Mouse (Mus musculus): Measurements from ENCODE around the gene Invs. TPM values are rescaled to one million over a fixed set of nuclear protein-coding genes. Genes with fewer than 3 reads are reported as not detected.
"Not testable (repeated sequence)": the region's sequence is repeated elsewhere in the genome, so short reads cannot be mapped to it uniquely, and the experiment has no call there.

The Invs gene
- polyA plus RNA-seq, 1 experiment = 10.7 TPM

GRCm38 (mm10) chr4:48380940-48381339 lies 101.4 kb downstream of the Invs start:
- Histone ChIP-seq H3K27ac (ENCODE audit: insufficient read depth, low read length) (no peak overlapping the region), H3K4me3 (ENCODE audit: insufficient read depth, low read length) (no peak overlapping the region), H3K4me1 (ENCODE audit: control insufficient read depth, insufficient read depth, low read length) (no peaks in the 10 kb centered on the region)
- TF ChIP-seq CTCF (IDR thresholded peaks at IDR 0.05; ENCODE audit: extremely low read depth, insufficient read depth, low read length) (peak; percentile 75), POLR2A (IDR thresholded peaks at IDR 0.05; ENCODE audit: extremely low read depth, insufficient read depth, low read length) (no peak)

DNA sequence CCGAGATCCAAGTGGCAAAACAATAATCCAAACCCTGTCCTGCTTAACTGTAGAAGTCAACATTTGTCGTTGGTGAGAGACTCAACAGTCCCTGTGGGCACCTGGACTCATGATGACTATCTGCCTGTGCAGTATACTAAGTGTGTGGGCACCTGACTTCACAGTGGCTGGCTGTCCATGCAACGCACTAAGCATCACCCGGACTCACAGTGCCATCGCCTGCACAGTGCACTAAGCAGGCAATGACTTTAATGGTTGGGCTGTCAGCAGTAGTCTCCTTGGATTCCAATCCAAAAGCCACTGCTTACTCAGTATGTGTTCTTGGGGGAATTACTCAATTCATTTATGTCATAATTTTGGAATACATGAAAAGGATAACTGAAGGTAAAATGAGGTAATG lies 102.9 kb downstream of the Invs start:
- Histone ChIP-seq H3K4me1 (ENCODE audit: control insufficient read depth, insufficient read depth, low read length) (no peaks in the 10 kb centered on the region), H3K4me3 (ENCODE audit: insufficient read depth, low read length) (no peak overlapping the region), H3K27ac (ENCODE audit: insufficient read depth, low read length) (no peak overlapping the region)
- TF ChIP-seq CTCF (IDR thresholded peaks at IDR 0.05; ENCODE audit: extremely low read depth, insufficient read depth, low read length) = no peak
- no peak for TF ChIP-seq POLR2A (IDR thresholded peaks at IDR 0.05; ENCODE audit: extremely low read depth, insufficient read depth, low read length)

GRCm38 (mm10) chr4:48396949-48397348 lies 117.4 kb downstream of the Invs start:
- TF ChIP-seq POLR2A (IDR thresholded peaks at IDR 0.05; ENCODE audit: extremely low read depth, insufficient read depth, low read length) = no peak
- TF ChIP-seq CTCF (IDR thresholded peaks at IDR 0.05; ENCODE audit: extremely low read depth, insufficient read depth, low read length) = no peak
- H3K4me3 ChIP-seq (ENCODE audit: insufficient read depth, low read length) = no peak overlapping the region
- H3K27ac ChIP-seq (ENCODE audit: insufficient read depth, low read length) = no peak overlapping the region
- H3K4me1 ChIP-seq (ENCODE audit: control insufficient read depth, insufficient read depth, low read length) = no peaks in the 10 kb centered on the region

DNA sequence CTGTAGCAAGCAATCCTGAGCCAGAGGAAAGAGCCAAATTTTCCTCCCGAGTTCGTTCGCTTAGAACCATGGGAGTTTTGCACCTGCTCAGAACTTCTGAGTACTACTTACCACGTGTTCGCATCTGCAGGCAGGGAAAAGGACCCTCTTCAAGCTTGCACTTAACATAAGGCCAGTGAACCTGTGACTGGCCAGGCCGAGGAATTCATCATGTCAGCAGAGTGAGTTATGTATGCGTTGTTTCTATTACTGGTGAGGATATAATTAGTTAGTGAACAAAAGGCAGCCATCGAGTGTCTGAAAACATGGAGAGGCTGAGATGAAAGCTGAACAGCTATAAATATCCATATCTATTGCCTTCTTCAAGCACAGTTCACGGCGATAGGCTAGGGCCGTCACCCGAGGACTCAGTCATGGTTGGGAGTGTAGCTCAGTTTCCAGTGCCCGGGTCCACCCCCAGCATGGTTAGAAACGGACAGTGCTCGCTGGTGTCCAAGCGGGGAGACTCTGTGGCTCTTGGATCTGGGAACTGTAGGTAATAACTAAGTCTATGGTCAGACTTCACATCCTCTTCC lies 123.6 kb downstream of the Invs start:
- H3K27ac ChIP-seq (ENCODE audit: insufficient read depth, low read length) = no peak overlapping the region
- no peak for TF ChIP-seq CTCF (IDR thresholded peaks at IDR 0.05; ENCODE audit: extremely low read depth, insufficient read depth, low read length)
- TF ChIP-seq POLR2A (IDR thresholded peaks at IDR 0.05; ENCODE audit: extremely low read depth, insufficient read depth, low read length) = no peak

GRCm38 (mm10) chr4:48405724-48406491 lies 126.3 kb downstream of the Invs start:
- H3K4me3 ChIP-seq (ENCODE audit: insufficient read depth, low read length) = not testable (repeated sequence)

More for the DNA sequence above, 123.6 kb downstream of the Invs start:
- Histone ChIP-seq H3K4me1 (ENCODE audit: control insufficient read depth, insufficient read depth, low read length) (no peaks in the 10 kb centered on the region), H3K4me3 (ENCODE audit: insufficient read depth, low read length) (no peak overlapping the region)

GRCm38 (mm10) chr4:48407350-48408039 lies 127.9 kb downstream of the Invs start:
- Histone ChIP-seq H3K27ac (ENCODE audit: insufficient read depth, low read length) (no peak overlapping the region), H3K4me1 (ENCODE audit: control insufficient read depth, insufficient read depth, low read length) (no peaks in the 10 kb centered on the region; the same call in 1 of the 2 replicates), H3K4me3 (ENCODE audit: insufficient read depth, low read length) (no peak overlapping the region)
- TF ChIP-seq CTCF (IDR thresholded peaks at IDR 0.05; ENCODE audit: extremely low read depth, insufficient read depth, low read length) (peak; percentile 74), POLR2A (IDR thresholded peaks at IDR 0.05; ENCODE audit: extremely low read depth, insufficient read depth, low read length) (no peak)

More at GRCm38 (mm10) chr4:48405724-48406491, 126.3 kb downstream of the Invs start:
- H3K4me1 ChIP-seq (ENCODE audit: control insufficient read depth, insufficient read depth, low read length); H3K27ac ChIP-seq (ENCODE audit: insufficient read depth, low read length): not testable (repeated sequence)

- Histone ChIP-seq H3K4me1 (ENCODE audit: control insufficient read depth, insufficient read depth, low read length) (no peaks in the 10 kb centered on the region; the same call in 1 of the 2 replicates), H3K4me3 (ENCODE audit: insufficient read depth, low read length) (no peak overlapping the region), H3K27ac (ENCODE audit: insufficient read depth, low read length) (no peak overlapping the region)
- TF ChIP-seq POLR2A (IDR thresholded peaks at IDR 0.05; ENCODE audit: extremely low read depth, insufficient read depth, low read length) = no peak
- no peak for TF ChIP-seq CTCF (IDR thresholded peaks at IDR 0.05; ENCODE audit: extremely low read depth, insufficient read depth, low read length)
These were observed 133.9 kb downstream of the Invs start for GRCm38 (mm10) chr4:48413473-48413872.

GRCm38 (mm10) chr4:48415838-48416335 lies 136.3 kb downstream of the Invs start:
- Histone ChIP-seq H3K4me1 (ENCODE audit: control insufficient read depth, insufficient read depth, low read length) (no peaks in the 10 kb centered on the region), H3K27ac (ENCODE audit: insufficient read depth, low read length) (no peak overlapping the region), H3K4me3 (ENCODE audit: insufficient read depth, low read length) (no peak overlapping the region)
- TF ChIP-seq CTCF (IDR thresholded peaks at IDR 0.05; ENCODE audit: extremely low read depth, insufficient read depth, low read length) (no peak), POLR2A (IDR thresholded peaks at IDR 0.05; ENCODE audit: extremely low read depth, insufficient read depth, low read length) (no peak)

DNA sequence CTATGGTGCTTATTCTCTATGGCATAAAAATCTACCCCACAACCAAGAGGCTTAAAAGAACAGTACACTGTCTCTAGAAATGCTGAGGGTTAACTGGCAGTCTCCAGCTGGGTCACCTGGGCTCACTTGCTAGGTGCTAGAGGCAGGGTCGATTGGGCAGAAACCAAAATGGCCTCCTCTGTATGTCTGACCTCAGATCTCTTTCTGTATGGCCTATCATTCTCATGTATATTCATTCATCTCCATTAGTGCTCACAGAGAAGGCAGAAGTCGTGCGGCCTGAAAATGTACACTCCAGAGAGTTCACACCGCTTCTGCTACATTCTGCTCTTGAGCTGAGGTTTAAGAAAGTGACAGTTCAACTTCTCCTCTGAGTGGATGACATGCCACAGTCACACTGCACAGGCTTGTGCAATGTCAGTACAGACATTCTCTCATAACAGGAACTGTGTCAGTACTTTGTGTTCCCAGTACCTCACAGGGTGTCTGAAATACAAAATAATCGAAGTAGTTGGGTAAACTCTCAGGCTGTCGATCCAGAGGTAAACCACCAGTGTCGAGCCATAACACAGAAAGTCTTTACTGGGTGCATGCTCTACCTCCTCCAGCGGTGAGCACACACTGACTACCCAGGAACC lies 139.4 kb downstream of the Invs start:
- TF ChIP-seq POLR2A (IDR thresholded peaks at IDR 0.05; ENCODE audit: extremely low read depth, insufficient read depth, low read length) (no peak), CTCF (IDR thresholded peaks at IDR 0.05; ENCODE audit: extremely low read depth, insufficient read depth, low read length) (no peak)
- Histone ChIP-seq H3K4me1 (ENCODE audit: control insufficient read depth, insufficient read depth, low read length) (no peaks in the 10 kb centered on the region), H3K4me3 (ENCODE audit: insufficient read depth, low read length) (no peak overlapping the region), H3K27ac (ENCODE audit: insufficient read depth, low read length) (no peak overlapping the region)
